Mouse (Mus musculus): Measurements from ENCODE around the gene Prss35.
A peak's percentile ranks its signal among the peaks of the same experiment; 100 is the strongest.

Gene Prss35

DNA sequence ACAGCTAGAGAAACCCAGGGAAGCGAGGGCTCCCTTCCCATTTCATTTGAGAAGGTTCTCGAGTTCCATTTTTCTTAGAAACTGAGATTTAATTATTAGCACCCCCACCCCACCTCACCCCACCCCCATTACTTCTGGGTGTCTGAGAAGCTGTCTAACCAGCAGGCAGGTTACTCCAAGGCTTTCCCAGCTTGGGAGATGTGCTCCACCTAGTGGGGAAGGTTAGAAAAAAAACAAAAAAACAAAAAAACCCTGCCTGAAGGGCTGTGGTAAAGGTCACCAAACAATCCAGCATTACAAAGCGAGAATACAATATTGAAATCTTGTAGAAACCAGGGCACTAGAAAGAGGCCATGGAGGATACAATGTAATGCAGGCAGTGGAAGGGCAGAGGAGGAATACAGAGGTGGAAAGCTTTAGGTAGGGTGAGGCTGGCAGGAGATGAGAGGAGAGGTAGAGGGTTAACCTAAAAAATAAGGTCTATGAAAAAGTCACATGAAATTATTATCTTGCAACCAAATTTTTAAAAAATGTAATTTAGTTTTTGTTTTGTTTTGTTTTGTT, 57.2 kb downstream of the Prss35 start:
- DNase-seq, result peak in 1 of 2 experiments; percentile 7

Data from lung, adult 18-20 months (tissue).